ENCODE assay signal across 9 mouse cellular contexts in genomic region chr11:95224124-95224893, GRCm38 (mm10). TPM values are rescaled to one million over a fixed set of nuclear protein-coding genes. Genes with fewer than 3 reads are reported as not detected.
DNase-seq lines count a peak whose midpoint lies in the region; ATAC-seq and TF ChIP-seq lines count a peak whose summit lies in the region.
"Had no signal": no experiment of that assay in that cellular context is flagged by ENCODE, and none has a peak within 500 bp of the region (broad histone marks: within the 10 kb centered on the region; RNA-seq: fewer than 3 reads in every experiment).

No protein-coding gene starts in this region.

- peaks cover 11% of the 10 kb centered on the region for H3K4me1 ChIP-seq in ES-Bruce4 (ENCODE audit: control insufficient read depth, insufficient read depth, low read length)
- peaks cover 34% of the 10 kb centered on the region for H3K4me1 ChIP-seq in embryonic facial prominence, embryonic 12.5 days
- peaks cover 12% of the 10 kb centered on the region for H3K4me1 ChIP-seq in hindbrain, embryonic 16.5 days (ENCODE audit: control insufficient read depth, insufficient read depth, low read depth, low read length)

- H3K27me3 ChIP-seq in ES-Bruce4 (ENCODE audit: control insufficient read depth, insufficient read depth, low read length, poor library complexity, severe bottlenecking): no peaks in the 10 kb centered on the region
- H3K27me3 ChIP-seq in embryonic facial prominence, embryonic 12.5 days: peaks cover 34% of the 10 kb centered on the region
- peaks cover 7% of the 10 kb centered on the region for H3K27me3 ChIP-seq in hindbrain, embryonic 16.5 days (replicated peaks; ENCODE audit: control insufficient read depth, insufficient read depth, low read length)

- H3K4me2 ChIP-seq in embryonic facial prominence, embryonic 12.5 days (replicated peaks): peak overlapping the region; percentile 65
- peak overlapping the region; percentile 75 for H3K4me2 ChIP-seq in hindbrain, embryonic 16.5 days (ENCODE audit: low read length)

- peak; percentile 64 for DNase-seq in lung, postnatal 36 days
- DNase-seq in embryo, embryonic 10.5 days (ENCODE audit: low spot score): no peak
- no peak for DNase-seq in T-cell, adult 2 months (ENCODE audit: low spot score)

- H3K27ac ChIP-seq in ES-Bruce4 (ENCODE audit: insufficient read depth, low read length): peak overlapping the region; percentile 24; the same call in 1 of the 2 replicates
- H3K27ac ChIP-seq in embryonic facial prominence, embryonic 12.5 days: peak overlapping the region; percentile 63
- H3K27ac ChIP-seq in hindbrain, embryonic 16.5 days (ENCODE audit: low read depth, low read length): no peak overlapping the region

- WGBS in embryonic facial prominence, embryonic 12.5 days: 8% methylated on average over 15 of the region's 15 CpGs
- WGBS in hindbrain, embryonic 16.5 days: 18% methylated on average over 15 of the region's 15 CpGs

- TF ChIP-seq CTCF in ES-Bruce4 (IDR thresholded peaks at IDR 0.05; ENCODE audit: low read depth, low read length): no peak

- no peak for ATAC-seq in embryonic facial prominence, embryonic 12.5 days (ENCODE audit: insufficient number of reproducible peaks, insufficient read depth, low FRiP score, low TSS enrichment)
- no peak for ATAC-seq in hindbrain, embryonic 16.5 days
- ATAC-seq in erythroblast, adult 5-6 weeks (replicated peaks; ENCODE audit: low FRiP score, poor library complexity, severe bottlenecking): no peak

- no peaks in the 10 kb centered on the region for H3K9me3 ChIP-seq in ES-Bruce4 (replicated peaks; ENCODE audit: control insufficient read depth, insufficient read depth, low read length, poor library complexity, severe bottlenecking)
- no peaks in the 10 kb centered on the region for H3K9me3 ChIP-seq in embryonic facial prominence, embryonic 12.5 days
- H3K9me3 ChIP-seq in hindbrain, embryonic 16.5 days (ENCODE audit: control insufficient read depth, low read length): no peaks in the 10 kb centered on the region

- peak overlapping the region; percentile 6; the same call in 1 of the 2 replicates for H3K4me3 ChIP-seq in ES-Bruce4 (ENCODE audit: low read depth, low read length)
- H3K4me3 ChIP-seq in embryonic facial prominence, embryonic 12.5 days: peak overlapping the region; percentile 29
- peak overlapping the region; percentile 37 for H3K4me3 ChIP-seq in hindbrain, embryonic 16.5 days (ENCODE audit: low read length)

- no peak overlapping the region for H3K9ac ChIP-seq in ES-Bruce4 (ENCODE audit: low read depth, poor library complexity, severe bottlenecking)
- no peak overlapping the region for H3K9ac ChIP-seq in embryonic facial prominence, embryonic 12.5 days
- H3K9ac ChIP-seq in hindbrain, embryonic 16.5 days (ENCODE audit: low read depth, low read length): peak overlapping the region; percentile 53

- 0 out of 2 replicates have a peak, but pooled peaks have one; percentile 15 for TF ChIP-seq EP300 in ES-Bruce4 (IDR thresholded peaks at IDR 0.05; ENCODE audit: insufficient read depth, low read depth, low read length)

- TF ChIP-seq POLR2A in ES-Bruce4 (IDR thresholded peaks at IDR 0.05; ENCODE audit: insufficient read depth, low read length): no peak

- no peaks in the 10 kb centered on the region for H3K36me3 ChIP-seq in ES-Bruce4 (ENCODE audit: control insufficient read depth, insufficient read depth, low read length, poor library complexity, severe bottlenecking)
- no peaks in the 10 kb centered on the region for H3K36me3 ChIP-seq in embryonic facial prominence, embryonic 12.5 days
- H3K36me3 ChIP-seq in hindbrain, embryonic 16.5 days (ENCODE audit: control insufficient read depth, insufficient read depth, low read length): no peaks in the 10 kb centered on the region

RNA-seq across cellular contexts. Expression of gene Tac4, which starts 37.0 kb away (rescaled TPM):
- not detected in 2 replicates for polyA plus RNA-seq in ES-Bruce4 (2011; ENCODE audit: insufficient read depth, insufficient read length, low read depth, missing spikeins)
- polyA plus RNA-seq in embryonic facial prominence, embryonic 12.5 days (2016; fragmentation: Nextera tagmentation; extraction: Ambion mirVana): 0.29 TPM in 1 of 2 replicates, not detected in the other
- not detected in 2 replicates for polyA plus RNA-seq in hindbrain, embryonic 16.5 days (2015; fragmentation: Nextera tagmentation; extraction: Ambion mirVana)
- total RNA-seq in erythroblast, adult 5-6 weeks (2015; ENCODE audit: low replicate concordance): not detected in 2 replicates
- total RNA-seq in erythroblast, adult 5-6 weeks (2017; ENCODE audit: low replicate concordance): 0.84 TPM in 1 of 2 replicates, not detected in the other
- total RNA-seq: neutrophil, adult 5-6 weeks had no signal
- polyA plus RNA-seq: brain, embryonic 14.5 days had no signal
